Mouse (Mus musculus) forebrain, embryonic 13.5 days (tissue): ENCODE data around the gene Actr1b. TPM values are rescaled to one million over a fixed set of nuclear protein-coding genes. Genes with fewer than 3 reads are reported as not detected.
"Not testable (repeated sequence)": the region's sequence is repeated elsewhere in the genome, so short reads cannot be mapped to it uniquely, and the experiment has no call there.

Experiments used
- ATAC-seq: fragments of 200-750 bp; cut with Nextera tagmentation; 2 replicates; pipeline ENCODE4 v1.8.0; 2017
- H3K27ac ChIP-seq: fragments of 300-500 bp; sonication (generic); 2 replicates; pipeline ENCODE4 v1.5.1; 2015; ENCODE audit warnings: inconsistent platforms, mild to moderate bottlenecking, moderate library complexity
- H3K27me3 ChIP-seq: fragments of 300-500 bp; sonication (generic); 2 replicates; pipeline ENCODE4 v1.6.1; 2015; ENCODE audit warnings: mild to moderate bottlenecking, inconsistent platforms
- H3K36me3 ChIP-seq: fragments of 300-500 bp; sonication (generic); 2 replicates; pipeline ENCODE4 v1.6.1; 2015; ENCODE audit warnings: mild to moderate bottlenecking, inconsistent platforms; ENCODE audit not compliant: poor library complexity, severe bottlenecking
- H3K4me1 ChIP-seq: fragments of 300-500 bp; sonication (generic); 2 replicates; pipeline ENCODE4 v1.6.1; 2015; ENCODE audit warnings: inconsistent platforms
- H3K4me2 ChIP-seq: fragments of 300-500 bp; sonication (generic); 2 replicates; pipeline ENCODE4 v1.6.1; 2015; ENCODE audit warnings: inconsistent platforms, mild to moderate bottlenecking, moderate library complexity
- H3K4me3 ChIP-seq: fragments of 300-500 bp; sonication (generic); 2 replicates; pipeline ENCODE4 v1.5.1; 2015; ENCODE audit warnings: mild to moderate bottlenecking, inconsistent platforms
- H3K9ac ChIP-seq: fragments of 300-500 bp; sonication (generic); 2 replicates; pipeline ENCODE4 v1.6.1; 2015; ENCODE audit warnings: mild to moderate bottlenecking, inconsistent platforms
- H3K9me3 ChIP-seq: fragments of 300-500 bp; sonication (generic); replicated peaks from 2 replicates; pipeline ENCODE4 v1.6.1; 2016; ENCODE audit warnings: inconsistent platforms
- WGBS: fragments of 180-500 bp; shearing (Covaris S2); methylation state at CpG from one replicate; pipeline ENCODE4 v1.1.7; 2015; 5-methylcytosine and 5-hydroxymethylcytosine counted together
- polyA plus RNA-seq: library from polyadenylated mRNA; unstranded; fragments of >200 nt; fragmentation: Nextera tagmentation; extraction: Ambion mirVana; gene quantifications from 2 replicates; pipeline ENCODE4 v1.2.1, GENCODE M21; 2015

Gene Actr1b
- polyA plus RNA-seq, 1 experiment from 2014 or later, result 88.0 TPM

GRCm38 (mm10) chr1:36694871-36695270, 19.4 kb downstream of the Actr1b start:
- 89% methylated on average over 6 of the region's 6 CpGs for WGBS
- ATAC-seq, result no peak
- H3K4me2 ChIP-seq, result no peak overlapping the region
- peaks cover 44% of the 10 kb centered on the region for H3K36me3 ChIP-seq
- H3K4me1 ChIP-seq, result peaks cover 11% of the 10 kb centered on the region
- no peaks in the 10 kb centered on the region for H3K27me3 ChIP-seq
- no peak overlapping the region for H3K9ac ChIP-seq
- no peak overlapping the region for H3K4me3 ChIP-seq
- no peak overlapping the region for H3K27ac ChIP-seq
- H3K9me3 ChIP-seq, result no peaks in the 10 kb centered on the region

- H3K4me2 ChIP-seq, result peak within 1 kb of the TSS; percentile 90
- WGBS, result 1% methylated on average over 68 of the region's 68 CpGs
- peaks cover 11% of the 10 kb centered on the region for H3K4me1 ChIP-seq
- no peaks in the 10 kb centered on the region for H3K9me3 ChIP-seq
- peaks cover 25% of the 10 kb centered on the region for H3K36me3 ChIP-seq
- H3K9ac ChIP-seq, result peak within 1 kb of the TSS; percentile 88
- ATAC-seq, result peak; percentile 98
- H3K27ac ChIP-seq, result no peak within 1 kb of the TSS
- peak within 1 kb of the TSS; percentile 85 for H3K4me3 ChIP-seq
- no peaks in the 10 kb centered on the region for H3K27me3 ChIP-seq
Measured at GRCm38 (mm10) chr1:36691271-36692155, 22.7 kb downstream of the Actr1b start, which contains the start of gene Cox5b. Gene Cox5b, plus strand, starts transcription at chr1:36691449.

GRCm38 (mm10) chr1:36690671-36691235, 23.5 kb downstream of the Actr1b start:
- Histone ChIP-seq H3K9me3 (no peaks in the 10 kb centered on the region), H3K36me3 (peaks cover 25% of the 10 kb centered on the region), H3K27me3 (no peaks in the 10 kb centered on the region), H3K4me1 (peaks cover 11% of the 10 kb centered on the region), H3K27ac (no peak overlapping the region), H3K4me2 (peak overlapping the region; percentile 90), H3K9ac (peak overlapping the region; percentile 46), H3K4me3 (peak overlapping the region; percentile 85)
- no peak; the same call in 1 of the 2 replicates for ATAC-seq
- 67% methylated on average over 11 of the region's 11 CpGs for WGBS

GRCm38 (mm10) chr1:36683810-36684467, 30.3 kb downstream of the Actr1b start:
- ATAC-seq, result peak; percentile 83
- H3K27ac ChIP-seq, result no peak overlapping the region
- 10% methylated on average over 13 of the region's 13 CpGs for WGBS

GRCm38 (mm10) chr1:36682620-36683355, 31.4 kb downstream of the Actr1b start, which contains the start of gene Fam178b:
Gene Fam178b, minus strand, starts transcription at chr1:36683183.
- Histone ChIP-seq H3K9ac (no peak within 1 kb of the TSS), H3K4me2 (no peak within 1 kb of the TSS), H3K27me3 (no peaks in the 10 kb centered on the region), H3K4me1 (no peaks in the 10 kb centered on the region), H3K9me3 (no peaks in the 10 kb centered on the region), H3K4me3 (no peak within 1 kb of the TSS), H3K27ac (no peak within 1 kb of the TSS), H3K36me3 (no peaks in the 10 kb centered on the region)
- 92% methylated on average over 39 of the region's 39 CpGs for WGBS
- ATAC-seq, result no peak

More at GRCm38 (mm10) chr1:36683810-36684467, 30.3 kb downstream of the Actr1b start:
- Histone ChIP-seq H3K9me3 (no peaks in the 10 kb centered on the region), H3K4me1 (no peaks in the 10 kb centered on the region), H3K36me3 (no peaks in the 10 kb centered on the region), H3K9ac (no peak overlapping the region), H3K4me3 (no peak overlapping the region), H3K4me2 (no peak overlapping the region), H3K27me3 (no peaks in the 10 kb centered on the region)

GRCm38 (mm10) chr1:36680893-36681292, 33.3 kb downstream of the Actr1b start:
- no peaks in the 10 kb centered on the region for H3K4me1 ChIP-seq
- no peak overlapping the region for H3K4me3 ChIP-seq
- no peak overlapping the region for H3K4me2 ChIP-seq
- 36% methylated on average over 7 of the region's 7 CpGs for WGBS
- no peak overlapping the region for H3K27ac ChIP-seq
- no peaks in the 10 kb centered on the region for H3K36me3 ChIP-seq
- no peaks in the 10 kb centered on the region for H3K9me3 ChIP-seq
- ATAC-seq, result no peak
- no peak overlapping the region for H3K9ac ChIP-seq
- no peaks in the 10 kb centered on the region for H3K27me3 ChIP-seq

- Histone ChIP-seq H3K27ac (no peak overlapping the region), H3K36me3 (no peaks in the 10 kb centered on the region), H3K9me3 (no peaks in the 10 kb centered on the region), H3K27me3 (no peaks in the 10 kb centered on the region), H3K9ac (no peak overlapping the region), H3K4me3 (no peak overlapping the region), H3K4me1 (no peaks in the 10 kb centered on the region), H3K4me2 (no peak overlapping the region)
- ATAC-seq, result no peak
- 78% methylated on average over 3 of the region's 3 CpGs for WGBS
Measured at GRCm38 (mm10) chr1:36674936-36675335, 39.3 kb downstream of the Actr1b start.

- WGBS, result 55% methylated on average over 16 of the region's 16 CpGs
- no peak overlapping the region for H3K4me3 ChIP-seq
- H3K27ac ChIP-seq, result no peak overlapping the region
- no peaks in the 10 kb centered on the region for H3K36me3 ChIP-seq
- no peaks in the 10 kb centered on the region for H3K27me3 ChIP-seq
- H3K4me1 ChIP-seq, result no peaks in the 10 kb centered on the region
- H3K9ac ChIP-seq, result no peak overlapping the region
- no peak overlapping the region for H3K4me2 ChIP-seq
- ATAC-seq, result no peak
- H3K9me3 ChIP-seq, result no peaks in the 10 kb centered on the region
Measured at GRCm38 (mm10) chr1:36672648-36673350, 41.4 kb downstream of the Actr1b start.

GRCm38 (mm10) chr1:36671260-36671659, 43.0 kb downstream of the Actr1b start:
- Histone ChIP-seq H3K4me2 (no peak overlapping the region), H3K4me1 (no peaks in the 10 kb centered on the region), H3K9me3 (no peaks in the 10 kb centered on the region), H3K4me3 (no peak overlapping the region), H3K27me3 (no peaks in the 10 kb centered on the region), H3K9ac (no peak overlapping the region), H3K27ac (no peak overlapping the region), H3K36me3 (no peaks in the 10 kb centered on the region)
- no peak for ATAC-seq
- WGBS, result 91% methylated on average over 10 of the region's 10 CpGs

- H3K4me1 ChIP-seq, result no peaks in the 10 kb centered on the region
- no peaks in the 10 kb centered on the region for H3K9me3 ChIP-seq
- H3K4me2 ChIP-seq, result no peak overlapping the region
- H3K36me3 ChIP-seq, result no peaks in the 10 kb centered on the region
- H3K9ac ChIP-seq, result no peak overlapping the region
- WGBS, result 76% methylated on average over 4 of the region's 4 CpGs
- H3K27me3 ChIP-seq, result no peaks in the 10 kb centered on the region
- H3K4me3 ChIP-seq, result no peak overlapping the region
- no peak overlapping the region for H3K27ac ChIP-seq
- ATAC-seq, result no peak
Measured at GRCm38 (mm10) chr1:36670256-36670655, 44.0 kb downstream of the Actr1b start.

GRCm38 (mm10) chr1:36668007-36668406, 46.2 kb downstream of the Actr1b start:
- H3K27me3 ChIP-seq, ATAC-seq, H3K9me3 ChIP-seq, H3K4me3 ChIP-seq, H3K4me1 ChIP-seq, H3K4me2 ChIP-seq, H3K27ac ChIP-seq, H3K9ac ChIP-seq, H3K36me3 ChIP-seq: not testable (repeated sequence)
- 79% methylated on average over 4 of the region's 4 CpGs for WGBS
